ENCODE assay signal across 17 mouse cellular contexts in genomic region chr12:113426636-113427035, GRCm38 (mm10).
DNase-seq lines count a peak whose midpoint lies in the region; ATAC-seq and TF ChIP-seq lines count a peak whose summit lies in the region.
"Had no signal": no experiment of that assay in that cellular context is flagged by ENCODE, and none has a peak within 500 bp of the region (broad histone marks: within the 10 kb centered on the region; RNA-seq: fewer than 3 reads in every experiment).

No protein-coding gene starts in this region.

- H3K4me3 ChIP-seq in spleen, adult 2 months (ENCODE audit: extremely low read depth, insufficient read depth, insufficient read length), result peak overlapping the region; percentile 81
- H3K4me3 ChIP-seq in bone marrow macrophage, adult 2 months (ENCODE audit: insufficient read depth, low read length), result peak overlapping the region; percentile 48
- H3K4me3 ChIP-seq: embryonic facial prominence, embryonic 10.5 days; erythroblast, embryonic 14.5 days; limb, embryonic 13.5 days; liver, embryonic 15.5 days had no signal

- H3K4me1 ChIP-seq in spleen, adult 2 months (ENCODE audit: control insufficient read depth, insufficient read depth, insufficient read length), result peaks cover 2% of the 10 kb centered on the region; the same call in 1 of the 2 replicates
- peaks cover 65% of the 10 kb centered on the region for H3K4me1 ChIP-seq in bone marrow macrophage, adult 2 months (ENCODE audit: control insufficient read depth, insufficient read depth, low read length)
- H3K4me1 ChIP-seq: embryonic facial prominence, embryonic 10.5 days; limb, embryonic 13.5 days; liver, embryonic 15.5 days had no signal

- WGBS in spleen, adult 2 months, result 19% methylated on average over 4 of the region's 4 CpGs

- ATAC-seq in cerebellum, adult (ENCODE audit: insufficient number of reproducible peaks, low FRiP score, low TSS enrichment), result no peak
- ATAC-seq: forebrain, embryonic 14.5 days had no signal

- H3K27me3 ChIP-seq in spleen, adult 2 months (ENCODE audit: control insufficient read depth, insufficient read depth, low read length), result no peaks in the 10 kb centered on the region
- no peaks in the 10 kb centered on the region; the same call in 1 of the 2 replicates for H3K27me3 ChIP-seq in splenic B cell, adult 2 months (ENCODE audit: control insufficient read depth, insufficient read depth, low read length, poor library complexity, severe bottlenecking)
- H3K27me3 ChIP-seq: limb, embryonic 13.5 days; liver, embryonic 15.5 days had no signal

- peak; percentile 23; the same call in 1 of the 2 replicates for TF ChIP-seq POLR2A in spleen, adult 2 months (IDR thresholded peaks at IDR 0.05; ENCODE audit: low read depth, low read length)
- no peak for TF ChIP-seq POLR2A in bone marrow macrophage, adult 2 months (IDR thresholded peaks at IDR 0.05; ENCODE audit: borderline replicate concordance, low read depth, low read length)

- H3K36me3 ChIP-seq in spleen, adult 2 months (ENCODE audit: control insufficient read depth, insufficient read depth, low read length), result peaks cover 54% of the 10 kb centered on the region
- peaks cover 54% of the 10 kb centered on the region for H3K36me3 ChIP-seq in splenic B cell, adult 2 months (ENCODE audit: control insufficient read depth, insufficient read depth, low read length, poor library complexity, severe bottlenecking)
- H3K36me3 ChIP-seq: embryonic facial prominence, embryonic 10.5 days; limb, embryonic 13.5 days; liver, embryonic 15.5 days had no signal

- no peak for TF ChIP-seq CTCF in spleen, adult 2 months (IDR thresholded peaks at IDR 0.05; ENCODE audit: extremely low read depth, insufficient read depth, insufficient read length, insufficient replicate concordance)
- no peak for TF ChIP-seq CTCF in bone marrow macrophage, adult 2 months (IDR thresholded peaks at IDR 0.05; ENCODE audit: low read depth, low read length)

- peak overlapping the region; percentile 100 for H3K27ac ChIP-seq in spleen, adult 2 months (ENCODE audit: insufficient read depth, low read length)
- H3K27ac ChIP-seq in bone marrow macrophage, adult 2 months (ENCODE audit: insufficient read depth, low read depth, low read length), result peak overlapping the region; percentile 81
- H3K27ac ChIP-seq: embryonic facial prominence, embryonic 10.5 days; limb, embryonic 13.5 days; liver, embryonic 15.5 days had no signal

- DNase-seq in spleen, adult 2 months (ENCODE audit: low read depth in 1 of 2, low spot score in 2 of 2), result no peak
- DNase-seq in spleen, postnatal 14 days (ENCODE audit: low spot score in 2 of 2), result no peak
- DNase-seq in splenic B cell, adult 2 months (ENCODE audit: low read depth, low spot score), result peak; percentile 66
- DNase-seq in cerebellum, adult 11-12 months, result no peak
- DNase-seq in Muller cell, postnatal 12 days (ENCODE audit: inconsistent ontology term), result no peak
- DNase-seq: adrenal gland, postnatal 14 days; cerebellum, postnatal 14 days; kidney, postnatal 4 days; lung, postnatal 14 days; right cerebral cortex, postnatal 4 days had no signal
